Mouse (Mus musculus) cortical plate, adult 2 months (tissue): ENCODE measurements around the gene Cutc.

Source experiments
- CTCF ChIP-seq: fragments of 200-500 bp; IDR thresholded peaks from 2 replicates; pipeline ENCODE4 v1.5.1; 2011; ENCODE audit warnings: mild to moderate bottlenecking, control low read depth, low read length; ENCODE audit not compliant: insufficient read depth; ENCODE audit errors: extremely low read depth
- POLR2A ChIP-seq: fragments of 200-500 bp; IDR thresholded peaks from 2 replicates; pipeline ENCODE4 v1.6.1; 2011; ENCODE audit warnings: mild to moderate bottlenecking, low read length, control low read depth; ENCODE audit not compliant: insufficient read depth; ENCODE audit errors: extremely low read depth

- no peak for TF ChIP-seq POLR2A
- no peak for TF ChIP-seq CTCF
Observed at GRCm38 (mm10) chr19:43754237-43754636, 1.4 kb downstream of the Cutc start.
